Mouse (Mus musculus) erythroblast, embryonic 14.5 days (primary cell): Measurements from ENCODE around the gene E330009J07Rik. TPM values are rescaled to one million over a fixed set of nuclear protein-coding genes. Genes with fewer than 3 reads are reported as not detected.

Experiments
- H3K27me3 ChIP-seq: 2 replicates; pipeline ENCODE4 v1.6.1; 2012; ENCODE audit warnings: inconsistent platforms; ENCODE audit not compliant: control insufficient read depth
- H3K36me3 ChIP-seq: 2 replicates; pipeline ENCODE4 v1.6.1; 2012; ENCODE audit warnings: mild to moderate bottlenecking, inconsistent platforms; ENCODE audit not compliant: control insufficient read depth
- H3K4me1 ChIP-seq: 2 replicates; pipeline ENCODE4 v1.6.1; 2012; ENCODE audit warnings: inconsistent platforms; ENCODE audit not compliant: control insufficient read depth
- H3K4me3 ChIP-seq: replicated peaks from 2 replicates; pipeline ENCODE3; 2012; ENCODE audit warnings: moderate library complexity, mild to moderate bottlenecking, inconsistent platforms
- H3K9me3 ChIP-seq: 2 replicates; pipeline ENCODE4 v1.6.1; 2012; ENCODE audit warnings: low read length, inconsistent platforms, mixed read lengths; ENCODE audit not compliant: control insufficient read depth
- GATA1 ChIP-seq: IDR thresholded peaks from 2 replicates; pipeline ENCODE4 v1.6.1; 2012; ENCODE audit warnings: low read length, inconsistent platforms, mixed read lengths
- TAL1 ChIP-seq: IDR thresholded peaks from 3 replicates; pipeline ENCODE4 v1.6.1; 2012; ENCODE audit warnings: low read length, inconsistent platforms, mixed read lengths
- polyA plus RNA-seq: library from polyadenylated mRNA; stranded (reverse); fragments of >175 nt; gene quantifications from 2 replicates; pipeline ENCODE4 v1.2.3, GENCODE M21; 2012

E330009J07Rik gene
- polyA plus RNA-seq, 1 experiment, result not detected

DNA sequence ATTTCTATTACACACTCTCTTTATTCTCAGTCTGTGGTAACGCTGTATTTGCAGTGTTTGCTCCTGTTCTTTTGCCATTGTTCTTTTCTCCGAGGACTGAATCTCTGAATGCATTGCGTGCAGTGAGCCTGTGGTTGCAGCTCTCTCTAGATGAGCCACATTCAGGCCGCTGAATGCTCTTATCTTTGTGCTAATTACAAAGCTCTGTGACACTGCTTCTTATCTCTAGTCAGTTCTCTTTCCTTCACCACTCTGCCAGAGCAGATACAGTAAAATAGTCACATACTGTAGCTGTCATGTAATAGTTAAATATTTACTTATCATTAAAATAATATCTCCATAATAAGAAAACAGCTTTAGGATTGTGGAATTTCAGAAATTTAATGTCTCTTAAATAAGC, 47.3 kb downstream of the E330009J07Rik start:
- no peak overlapping the region for H3K4me3 ChIP-seq
- peaks cover 11% of the 10 kb centered on the region for H3K4me1 ChIP-seq
- TF ChIP-seq GATA1 (no peak), TAL1 (no peak)
- H3K36me3 ChIP-seq, result no peaks in the 10 kb centered on the region; the same call in 1 of the 2 replicates
- no peaks in the 10 kb centered on the region for H3K27me3 ChIP-seq
- H3K9me3 ChIP-seq, result no peaks in the 10 kb centered on the region

DNA sequence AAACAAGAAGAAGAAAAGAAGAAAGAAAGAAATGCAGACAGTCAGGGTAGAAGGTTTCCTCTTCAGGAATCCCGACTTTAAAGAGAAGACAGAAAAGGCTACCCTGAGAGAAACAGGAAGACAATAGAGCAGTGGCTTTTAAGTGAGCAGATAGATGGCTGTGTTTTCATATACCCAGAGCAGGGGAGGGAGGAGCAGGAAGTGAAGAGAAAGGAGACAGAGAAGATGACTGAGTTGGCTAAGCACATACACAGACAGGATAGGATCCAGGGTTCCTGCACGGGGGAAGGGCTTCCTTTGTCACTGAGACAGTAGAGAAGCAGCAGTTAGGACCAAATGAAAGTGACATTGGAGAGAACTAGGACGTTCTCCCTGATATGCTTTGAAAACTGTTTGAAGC, 50.3 kb downstream of the E330009J07Rik start:
- Histone ChIP-seq H3K4me3 (no peak overlapping the region), H3K4me1 (peaks cover 11% of the 10 kb centered on the region), H3K9me3 (no peaks in the 10 kb centered on the region), H3K36me3 (no peaks in the 10 kb centered on the region; the same call in none of the 2 replicates), H3K27me3 (no peaks in the 10 kb centered on the region)
- TF ChIP-seq TAL1, result no peak
- TF ChIP-seq GATA1, result no peak

DNA sequence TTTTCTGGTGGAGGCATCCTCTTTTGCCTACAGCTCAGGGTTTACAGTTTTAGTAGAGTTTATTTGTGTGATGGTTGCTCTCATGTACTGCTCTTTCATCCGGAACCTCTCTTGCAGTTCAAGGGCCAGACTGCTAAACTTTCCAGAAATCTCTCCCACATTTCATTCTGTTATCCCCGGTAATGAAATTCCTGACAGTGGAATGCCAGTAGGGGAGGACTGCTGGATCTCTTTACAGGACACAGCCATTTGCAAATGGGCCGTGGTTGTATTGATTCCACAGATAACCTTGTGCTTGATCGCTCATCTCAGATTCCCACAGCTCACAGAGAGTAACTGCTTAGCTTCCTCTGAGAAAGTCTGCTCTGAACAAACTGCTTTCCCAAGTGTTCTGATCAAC, 54.0 kb downstream of the E330009J07Rik start:
- TF ChIP-seq GATA1 (no peak), TAL1 (no peak)
- H3K4me1 ChIP-seq, result no peaks in the 10 kb centered on the region
- H3K4me3 ChIP-seq, result no peak overlapping the region
- H3K36me3 ChIP-seq, result no peaks in the 10 kb centered on the region; the same call in none of the 2 replicates
- H3K27me3 ChIP-seq, result no peaks in the 10 kb centered on the region
- no peaks in the 10 kb centered on the region for H3K9me3 ChIP-seq

DNA sequence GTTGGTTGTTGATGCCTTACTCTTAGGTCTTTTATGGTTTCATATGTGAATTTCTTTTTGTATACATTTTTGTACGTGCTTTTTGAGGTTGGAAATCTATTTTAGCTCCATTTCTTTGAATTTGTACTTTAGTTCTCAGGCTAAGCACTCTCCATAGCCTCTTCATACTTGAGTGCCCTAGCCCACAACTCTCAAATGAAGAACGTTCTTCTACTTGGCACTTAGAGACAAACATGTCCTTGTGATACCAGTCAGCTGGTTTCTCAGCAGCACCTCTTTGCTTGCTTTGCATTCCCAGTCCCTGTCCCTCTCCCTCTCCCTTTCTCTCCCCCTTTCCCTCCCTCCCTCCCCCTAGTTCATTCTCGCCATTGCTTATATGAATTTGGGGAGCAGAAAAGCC, 55.8 kb downstream of the E330009J07Rik start:
- H3K9me3 ChIP-seq, result no peaks in the 10 kb centered on the region
- H3K27me3 ChIP-seq, result no peaks in the 10 kb centered on the region
- H3K4me3 ChIP-seq, result no peak overlapping the region
- TF ChIP-seq TAL1, result no peak
- TF ChIP-seq GATA1, result no peak
- no peaks in the 10 kb centered on the region for H3K4me1 ChIP-seq
- no peaks in the 10 kb centered on the region; the same call in none of the 2 replicates for H3K36me3 ChIP-seq

DNA sequence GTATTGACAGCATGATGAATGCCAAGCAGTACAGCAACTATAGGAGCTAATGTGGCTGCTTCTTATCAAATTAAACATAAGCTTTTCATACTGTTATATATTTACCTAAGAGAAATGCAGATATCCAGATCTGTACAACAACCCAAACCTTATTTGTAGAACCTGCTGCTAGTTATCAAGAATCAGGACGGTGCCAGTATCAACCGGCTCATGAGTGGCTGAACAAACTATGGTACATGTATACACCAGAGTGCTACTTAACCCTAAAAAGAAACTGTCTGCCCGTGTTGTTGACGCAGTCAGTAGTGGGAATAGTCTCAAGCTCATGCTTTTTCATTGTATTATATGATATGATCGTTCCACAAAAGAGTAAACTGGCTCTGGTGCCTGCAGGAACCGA, 64.9 kb downstream of the E330009J07Rik start:
- Histone ChIP-seq H3K4me1 (no peaks in the 10 kb centered on the region), H3K27me3 (no peaks in the 10 kb centered on the region), H3K4me3 (no peak overlapping the region), H3K36me3 (peaks cover 3% of the 10 kb centered on the region; the same call in 1 of the 2 replicates), H3K9me3 (no peaks in the 10 kb centered on the region)
- TF ChIP-seq TAL1 (no peak), GATA1 (no peak)

DNA sequence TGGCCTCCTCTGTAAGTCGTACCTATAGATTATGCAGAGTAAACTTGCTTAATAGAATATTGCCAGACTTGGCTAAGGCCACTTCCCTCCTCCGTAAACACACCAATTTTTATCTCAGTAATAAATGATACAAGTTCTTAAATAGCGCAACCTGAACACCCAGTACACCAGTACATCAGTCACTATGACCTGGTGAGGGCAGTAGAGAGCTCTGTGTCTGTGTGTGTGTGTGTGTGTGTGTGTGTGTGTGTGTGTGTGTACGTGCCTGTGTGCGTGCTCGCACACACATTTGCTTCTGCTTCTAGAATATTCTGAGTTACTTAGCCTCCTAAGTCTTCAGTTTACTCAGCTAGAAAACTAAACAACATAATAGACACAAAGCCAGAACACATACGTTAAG, 82.6 kb downstream of the E330009J07Rik start:
- no peak overlapping the region for H3K4me3 ChIP-seq
- peaks cover 7% of the 10 kb centered on the region for H3K36me3 ChIP-seq
- H3K4me1 ChIP-seq, result no peaks in the 10 kb centered on the region
- no peaks in the 10 kb centered on the region for H3K9me3 ChIP-seq
- TF ChIP-seq TAL1, result no peak
- TF ChIP-seq GATA1, result no peak
- no peaks in the 10 kb centered on the region for H3K27me3 ChIP-seq

Other genes starting within 250 kb of the E330009J07Rik start
- gene Agk, start 111.0 kb downstream of the E330009J07Rik start, polyA plus RNA-seq, result 0.09 and 0.16 TPM in 2 replicates
- not detected in 2 replicates for gene Wee2, start 3.0 kb upstream of the E330009J07Rik start, polyA plus RNA-seq
- 0.52 and 0.59 TPM in 2 replicates for gene Ssbp1, start 35.2 kb upstream of the E330009J07Rik start, polyA plus RNA-seq
- not detected in 2 replicates for gene Tas2r137, start 55.1 kb upstream of the E330009J07Rik start, polyA plus RNA-seq
- not detected in 2 replicates for gene Tas2r108, start 57.4 kb upstream of the E330009J07Rik start, polyA plus RNA-seq
- gene Prss37, start 83.4 kb upstream of the E330009J07Rik start, polyA plus RNA-seq, result not detected in 2 replicates
- gene Olfr461, start 118.9 kb upstream of the E330009J07Rik start, polyA plus RNA-seq, result not detected in 2 replicates
- not detected in 2 replicates for gene Olfr460, start 133.4 kb upstream of the E330009J07Rik start, polyA plus RNA-seq
- not detected in 2 replicates for gene Clec5a, start 149.7 kb upstream of the E330009J07Rik start, polyA plus RNA-seq
- gene Tas2r138, start 177.2 kb upstream of the E330009J07Rik start, polyA plus RNA-seq, result not detected in 2 replicates
- 0.10 TPM in 1 of 2 replicates, not detected in the other for gene Mgam, start 192.7 kb upstream of the E330009J07Rik start, polyA plus RNA-seq